Mouse (Mus musculus): ENCODE results near the gene Stk40.

GRCm38 (mm10) chr4:126115871-126116521, 12.2 kb downstream of the Stk40 start:
- TF ChIP-seq CTCF (IDR thresholded peaks at IDR 0.05; ENCODE audit: low read depth) (no peak), EP300 (optimal IDR thresholded peaks at IDR 0.05) (no peak)

Measured in stomach, postnatal 0 days (tissue).